Mouse (Mus musculus) cortical plate, adult 2 months (tissue): ENCODE data around the gene Med12l.

Source experiments
- CTCF ChIP-seq: fragments of 200-500 bp; IDR thresholded peaks from 2 replicates; pipeline ENCODE4 v1.5.1; 2011; ENCODE audit warnings: mild to moderate bottlenecking, control low read depth, low read length; ENCODE audit not compliant: insufficient read depth; ENCODE audit errors: extremely low read depth
- POLR2A ChIP-seq: fragments of 200-500 bp; IDR thresholded peaks from 2 replicates; pipeline ENCODE4 v1.6.1; 2011; ENCODE audit warnings: mild to moderate bottlenecking, low read length, control low read depth; ENCODE audit not compliant: insufficient read depth; ENCODE audit errors: extremely low read depth

GRCm38 (mm10) chr3:59169215-59169614 is 163.6 kb downstream of the Med12l start:
- no peak for TF ChIP-seq CTCF
- TF ChIP-seq POLR2A = no peak
